Mouse (Mus musculus) cerebellum, adult 8-10 months (tissue): ENCODE measurements around the gene Olfr676.
"Not testable (repeated sequence)": the region's sequence is repeated elsewhere in the genome, so short reads cannot be mapped to it uniquely, and the experiment has no call there.

Experiments used
- DNase-seq: peaks from one replicate; pipeline ENCODE4 v3.0.0; 2022

Gene Olfr676

DNA sequence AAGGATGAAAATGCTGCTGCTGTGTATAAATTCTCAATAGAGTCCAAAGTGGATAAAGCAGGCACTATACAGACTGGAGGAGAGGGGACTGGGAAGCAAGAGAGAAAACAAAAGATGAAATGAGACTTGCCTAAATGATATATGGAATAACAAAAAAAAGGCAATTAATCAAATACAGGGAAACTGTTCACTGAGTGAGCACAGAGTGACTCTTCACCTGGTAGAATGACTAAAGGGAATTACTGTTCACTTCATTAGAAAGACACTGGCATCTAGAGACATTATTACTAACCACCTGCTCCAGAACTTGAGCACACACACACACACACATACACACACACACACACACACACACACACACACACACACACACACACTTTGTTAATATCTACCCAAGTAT lies at the start of gene Olfr676:
TSS of gene Olfr676 (plus strand) at position 301 of the 400 bp plus-strand sequence.
- DNase-seq, result no peak

GRCm38 (mm10) chr7:105001929-105002328 lies 30.6 kb upstream of the Olfr676 start, which contains the start of gene Olfr672:
Gene Olfr672 (minus strand): TSS chr7:105002029.
- no peak for DNase-seq

DNA sequence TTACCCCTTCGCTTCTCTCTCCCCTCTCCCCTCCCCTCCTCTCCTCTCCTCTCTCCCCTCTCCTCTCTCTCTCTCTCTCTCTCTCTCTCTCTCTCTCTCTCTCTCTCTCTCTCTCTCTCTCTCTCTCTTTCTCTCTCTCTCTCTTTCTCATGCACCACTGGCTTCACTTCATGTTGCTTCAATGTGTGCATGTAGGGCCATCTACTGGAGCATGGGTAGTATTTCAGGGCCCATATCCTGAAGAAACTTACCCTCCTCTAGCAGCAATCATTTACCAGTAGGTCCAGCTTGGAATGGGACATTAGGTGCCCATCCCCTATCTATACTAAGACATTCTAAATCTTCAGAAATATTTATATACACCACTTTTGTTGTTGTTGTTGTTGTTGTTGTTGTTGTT lies 10.0 kb upstream of the Olfr676 start:
- no peak for DNase-seq

DNA sequence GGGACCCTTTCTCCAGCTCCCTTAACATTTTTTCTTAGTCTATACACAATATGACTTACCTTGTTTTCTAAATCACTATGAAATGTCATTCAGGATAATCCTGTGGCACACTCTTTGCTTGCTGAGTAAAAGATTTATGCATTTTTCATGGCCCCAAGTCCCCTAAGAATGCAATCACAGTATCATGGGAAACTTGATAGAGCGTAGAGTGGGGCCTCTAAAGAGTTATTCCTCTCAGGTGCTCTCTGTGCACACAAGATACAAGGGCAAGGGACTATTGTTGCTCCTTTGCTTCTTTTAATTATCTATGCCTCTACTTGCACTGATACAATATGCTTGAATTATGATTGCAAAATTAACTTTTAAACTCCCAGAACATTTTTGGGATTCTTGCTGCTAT lies 4.1 kb upstream of the Olfr676 start, which contains the start of gene Olfr675:
TSS of gene Olfr675 (minus strand) at position 101 of the 400 bp plus-strand sequence.
- no peak for DNase-seq

GRCm38 (mm10) chr7:105033836-105034235 lies 1.3 kb downstream of the Olfr676 start:
- not testable (repeated sequence) for DNase-seq

DNA sequence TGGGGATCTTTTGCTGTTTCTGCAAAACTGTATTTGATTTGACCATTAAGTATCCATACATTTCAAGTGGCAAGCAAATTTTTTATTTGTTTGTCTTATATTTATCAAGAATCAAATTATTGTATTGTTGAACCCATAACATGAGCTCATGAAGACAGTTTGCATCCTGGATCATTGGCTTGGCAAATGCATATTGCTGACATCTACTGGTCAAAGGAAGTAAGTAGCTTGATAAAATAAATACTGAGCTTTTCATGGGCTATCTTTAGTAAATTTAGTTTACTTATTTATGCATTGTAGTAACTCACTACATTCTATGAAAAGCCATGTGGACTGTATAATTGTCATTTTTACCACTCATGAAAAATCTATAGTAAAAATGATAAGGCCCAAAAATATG lies 26.5 kb downstream of the Olfr676 start:
- DNase-seq, result no peak

DNA sequence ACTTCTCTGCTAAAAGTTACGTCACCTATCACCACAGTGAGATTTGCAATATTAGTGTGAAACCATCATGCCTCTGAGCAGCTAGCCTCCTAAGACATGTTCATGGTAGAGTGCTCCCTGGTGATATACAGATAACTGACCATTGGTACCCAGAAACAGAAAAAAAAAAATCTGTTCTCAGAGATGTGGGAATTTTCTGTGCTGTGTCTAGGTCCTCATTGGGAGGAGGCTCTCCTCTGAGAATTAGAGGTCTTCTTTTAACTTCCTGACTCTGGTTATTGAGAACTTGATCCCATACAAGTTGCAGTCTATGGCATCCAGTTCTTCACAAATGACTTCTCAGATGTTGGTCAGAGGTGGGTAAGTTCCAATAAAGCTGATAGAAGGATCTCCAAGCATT lies 31.7 kb downstream of the Olfr676 start, which contains the start of gene Olfr678:
TSS of gene Olfr678 (plus strand) at position 301 of the 400 bp plus-strand sequence.
- DNase-seq, result no peak

- no peak for DNase-seq
Observed at GRCm38 (mm10) chr7:105080905-105081304, 48.4 kb downstream of the Olfr676 start, which contains the start of gene Olfr679. Gene Olfr679 (plus strand): TSS chr7:105081205.
